Mouse (Mus musculus) neural tube, embryonic 14.5 days (tissue): ENCODE data around the gene Smyd1. TPM values are rescaled to one million over a fixed set of nuclear protein-coding genes. Genes with fewer than 3 reads are reported as not detected.

ENCODE experiments used
- ATAC-seq: fragments of 200-750 bp; cut with Nextera tagmentation; 2 replicates; pipeline ENCODE4 v1.8.0; 2017; ENCODE audit warnings: low read depth, mild to moderate bottlenecking, moderate TSS enrichment, moderate library complexity
- H3K27ac ChIP-seq: fragments of 300-500 bp; sonication (generic); 2 replicates; pipeline ENCODE4 v1.5.1; 2014; ENCODE audit warnings: low read depth, mild to moderate bottlenecking, control low read depth, low read length, moderate library complexity, mixed read lengths
- H3K27me3 ChIP-seq: fragments of 300-500 bp; sonication (generic); 2 replicates; pipeline ENCODE4 v1.6.1; 2014; ENCODE audit warnings: low read length; ENCODE audit not compliant: control insufficient read depth, insufficient read depth
- H3K36me3 ChIP-seq: fragments of 300-500 bp; sonication (generic); 2 replicates; pipeline ENCODE4 v1.6.1; 2014; ENCODE audit warnings: low read length, mixed read lengths; ENCODE audit not compliant: control insufficient read depth, insufficient read depth
- H3K4me1 ChIP-seq: fragments of 300-500 bp; sonication (generic); 2 replicates; pipeline ENCODE4 v1.6.1; 2014; ENCODE audit warnings: low read length; ENCODE audit not compliant: control insufficient read depth, insufficient read depth
- H3K4me2 ChIP-seq: fragments of 300-500 bp; sonication (generic); 2 replicates; pipeline ENCODE4 v1.6.1; 2014; ENCODE audit warnings: mild to moderate bottlenecking, low read depth, low read length, control low read depth
- H3K4me3 ChIP-seq: fragments of 300-500 bp; sonication (generic); 2 replicates; pipeline ENCODE4 v1.5.1; 2014; ENCODE audit warnings: low read depth, low read length, control low read depth, mixed read lengths
- H3K9ac ChIP-seq: fragments of 300-500 bp; sonication (generic); replicated peaks from 2 replicates; pipeline ENCODE4 v1.6.1; 2014; ENCODE audit warnings: low read depth, mild to moderate bottlenecking, control low read depth, low read length, mixed read lengths
- H3K9me3 ChIP-seq: fragments of 300-500 bp; sonication (generic); 2 replicates; pipeline ENCODE4 v1.6.1; 2016; ENCODE audit warnings: low read length; ENCODE audit not compliant: control insufficient read depth
- whole genome bisulfite sequencing: fragments of 180-500 bp; shearing (Covaris S2); extraction: QIAGEN DNeasy Blood & Tissue Kit; methylation state at CpG from one replicate; pipeline ENCODE4 v1.1.7; 2014; 5-methylcytosine and 5-hydroxymethylcytosine counted together
- polyA plus RNA-seq: library from polyadenylated mRNA; unstranded; fragments of >200 nt; fragmentation: Nextera tagmentation; extraction: Ambion mirVana; gene quantifications from 2 replicates; pipeline ENCODE4 v1.2.1, GENCODE M21; 2014

The Smyd1 gene
- polyA plus RNA-seq, 1 experiment from 2014 or later: 0.27 TPM

DNA sequence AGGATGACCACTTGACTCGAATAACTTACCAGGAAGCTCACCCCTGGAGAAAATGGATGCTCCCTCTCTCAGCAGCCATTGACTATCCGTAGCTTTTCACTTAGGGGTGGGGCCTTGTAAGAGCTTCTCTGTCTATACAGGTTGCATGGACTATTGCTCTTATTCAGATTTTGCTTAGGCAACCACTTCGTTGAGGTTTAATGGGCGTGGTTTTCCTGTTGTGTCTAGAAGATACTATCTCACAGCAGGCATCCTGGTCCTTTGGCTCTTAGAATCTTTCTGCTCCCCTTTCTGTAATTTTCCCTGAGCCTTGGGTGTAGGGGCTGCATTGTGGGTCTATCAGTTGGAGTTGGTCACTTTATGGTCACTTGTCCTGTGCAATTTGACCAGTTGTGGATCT, 100.5 kb downstream of the Smyd1 start:
- H3K4me3 ChIP-seq: no peak overlapping the region
- WGBS: 78% methylated on average over 4 of the region's 4 CpGs
- H3K4me1 ChIP-seq: no peaks in the 10 kb centered on the region
- H3K4me2 ChIP-seq: no peak overlapping the region
- H3K27me3 ChIP-seq: no peaks in the 10 kb centered on the region
- no peak overlapping the region for H3K27ac ChIP-seq
- no peak overlapping the region for H3K9ac ChIP-seq
- no peak for ATAC-seq
- H3K9me3 ChIP-seq: no peaks in the 10 kb centered on the region
- no peaks in the 10 kb centered on the region for H3K36me3 ChIP-seq

DNA sequence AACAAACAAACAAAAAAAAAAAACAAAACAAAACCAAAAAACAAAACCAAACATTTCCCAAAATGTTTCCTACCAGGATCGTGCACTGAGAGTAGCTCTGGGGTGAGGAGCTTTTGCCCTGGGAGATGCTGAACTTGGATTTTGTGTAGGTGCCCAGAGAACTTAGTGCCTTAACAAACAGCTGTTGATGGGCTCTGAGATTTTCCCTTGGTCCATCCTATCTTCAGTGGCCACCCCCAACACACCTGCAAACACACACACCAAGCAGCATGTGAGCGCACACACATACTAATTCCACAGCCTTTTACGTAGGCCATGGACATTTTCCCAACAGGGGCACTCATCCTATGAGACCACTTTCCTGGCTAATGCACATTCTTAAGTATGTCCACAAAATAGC, 109.6 kb downstream of the Smyd1 start:
- Histone ChIP-seq H3K9ac (no peak overlapping the region), H3K4me2 (no peak overlapping the region), H3K4me1 (no peaks in the 10 kb centered on the region), H3K9me3 (no peaks in the 10 kb centered on the region), H3K27ac (no peak overlapping the region), H3K27me3 (no peaks in the 10 kb centered on the region), H3K4me3 (no peak overlapping the region), H3K36me3 (no peaks in the 10 kb centered on the region)
- WGBS: 94% methylated on average over 3 of the region's 3 CpGs
- no peak for ATAC-seq

DNA sequence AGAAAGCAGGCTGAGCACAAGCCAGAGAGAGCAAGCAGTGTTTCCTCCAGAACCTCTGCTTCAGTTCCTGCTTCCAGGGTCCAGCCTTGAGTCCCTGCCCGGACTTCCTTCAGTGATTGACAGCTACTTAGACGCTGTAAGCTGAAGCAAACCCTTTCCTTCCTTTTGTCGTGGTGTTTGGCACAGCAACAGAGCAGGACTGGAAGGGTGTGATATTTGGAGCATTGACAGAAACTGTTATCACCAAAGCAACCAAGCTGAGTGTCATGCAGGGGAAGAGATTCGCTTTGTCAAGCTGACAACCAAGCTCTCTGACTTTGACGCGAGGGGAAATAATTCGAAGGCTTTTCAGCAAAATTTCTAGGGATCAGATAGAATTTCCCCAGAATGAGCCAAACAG, 110.1 kb downstream of the Smyd1 start:
- Histone ChIP-seq H3K27ac (no peak overlapping the region), H3K9ac (no peak overlapping the region), H3K4me1 (no peaks in the 10 kb centered on the region), H3K27me3 (no peaks in the 10 kb centered on the region), H3K36me3 (no peaks in the 10 kb centered on the region), H3K4me2 (no peak overlapping the region), H3K4me3 (no peak overlapping the region), H3K9me3 (no peaks in the 10 kb centered on the region)
- no peak for ATAC-seq
- 76% methylated on average over 7 of the region's 7 CpGs for WGBS

DNA sequence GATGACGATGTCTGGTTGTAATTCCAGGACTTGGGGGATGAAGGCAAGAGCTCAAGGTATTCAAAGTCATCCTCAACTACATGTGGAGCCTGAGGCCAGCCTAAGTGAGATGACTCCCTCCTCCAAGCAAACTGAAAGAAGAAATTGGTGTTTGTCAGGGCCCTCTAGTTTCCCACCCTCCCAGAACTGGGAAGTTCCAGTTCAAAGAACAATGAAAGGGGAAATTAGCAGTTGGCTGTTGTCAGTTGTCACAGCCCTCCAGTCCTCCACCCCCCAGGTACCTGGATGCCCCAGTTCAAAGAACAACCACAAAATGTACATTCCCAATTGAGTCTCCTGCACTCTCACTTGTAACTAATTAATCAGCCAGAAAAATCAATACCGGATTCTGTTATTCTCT, 113.3 kb downstream of the Smyd1 start:
- Histone ChIP-seq H3K4me2 (no peak overlapping the region), H3K4me3 (no peak overlapping the region), H3K9ac (no peak overlapping the region), H3K27ac (no peak overlapping the region), H3K36me3 (no peaks in the 10 kb centered on the region), H3K9me3 (no peaks in the 10 kb centered on the region), H3K27me3 (no peaks in the 10 kb centered on the region), H3K4me1 (no peaks in the 10 kb centered on the region)
- ATAC-seq: no peak
- 83% methylated on average over 2 of the region's 2 CpGs for WGBS

DNA sequence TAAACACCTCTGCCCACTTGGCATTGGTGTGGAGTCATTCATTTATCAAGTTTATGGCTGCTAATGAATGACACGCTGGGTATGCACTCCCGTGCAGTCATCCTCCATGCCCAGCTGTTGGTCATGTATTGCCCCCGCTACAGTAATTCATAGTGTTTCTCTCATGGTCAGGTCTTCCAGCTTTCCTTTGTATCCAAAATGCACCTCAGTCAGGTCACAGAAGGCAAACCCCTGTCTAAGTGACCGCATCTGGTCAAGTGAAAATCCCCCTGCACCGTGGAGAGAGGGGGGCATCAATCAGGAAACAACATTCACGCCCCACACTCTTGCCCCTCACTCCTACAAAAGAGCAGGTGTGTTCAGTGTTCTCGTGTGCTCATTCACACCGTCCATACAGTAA, 117.9 kb downstream of the Smyd1 start:
- H3K9ac ChIP-seq: no peak overlapping the region
- H3K27ac ChIP-seq: no peak overlapping the region
- no peaks in the 10 kb centered on the region for H3K36me3 ChIP-seq
- no peaks in the 10 kb centered on the region for H3K27me3 ChIP-seq
- no peak overlapping the region for H3K4me3 ChIP-seq
- ATAC-seq: no peak
- WGBS: 84% methylated on average over 8 of the region's 8 CpGs
- no peak overlapping the region for H3K4me2 ChIP-seq
- no peaks in the 10 kb centered on the region for H3K9me3 ChIP-seq
- no peaks in the 10 kb centered on the region for H3K4me1 ChIP-seq

DNA sequence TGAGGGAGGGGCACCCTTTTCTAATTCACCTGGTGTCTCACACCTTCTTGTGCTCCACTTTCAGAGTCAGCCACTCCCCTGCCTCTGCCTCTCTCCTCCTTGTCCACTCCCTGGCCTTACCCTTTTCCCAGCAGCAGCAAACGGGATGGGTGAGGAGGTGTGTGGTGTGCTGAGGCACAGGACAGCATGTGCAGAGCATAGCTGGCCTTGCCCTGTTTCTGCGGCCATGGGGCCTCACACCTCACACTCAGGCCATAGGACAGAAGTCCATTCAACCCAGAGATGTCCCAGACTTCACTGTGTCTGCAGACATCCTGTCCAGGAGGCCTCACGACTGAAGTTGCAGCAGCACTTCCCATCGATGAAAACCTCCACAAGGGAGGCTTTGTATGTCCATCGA, 118.4 kb downstream of the Smyd1 start:
- Histone ChIP-seq H3K4me1 (no peaks in the 10 kb centered on the region), H3K4me2 (no peak overlapping the region), H3K27me3 (no peaks in the 10 kb centered on the region), H3K9me3 (no peaks in the 10 kb centered on the region), H3K36me3 (no peaks in the 10 kb centered on the region), H3K9ac (no peak overlapping the region), H3K27ac (no peak overlapping the region), H3K4me3 (no peak overlapping the region)
- WGBS: 83% methylated on average over 5 of the region's 5 CpGs
- ATAC-seq: no peak

DNA sequence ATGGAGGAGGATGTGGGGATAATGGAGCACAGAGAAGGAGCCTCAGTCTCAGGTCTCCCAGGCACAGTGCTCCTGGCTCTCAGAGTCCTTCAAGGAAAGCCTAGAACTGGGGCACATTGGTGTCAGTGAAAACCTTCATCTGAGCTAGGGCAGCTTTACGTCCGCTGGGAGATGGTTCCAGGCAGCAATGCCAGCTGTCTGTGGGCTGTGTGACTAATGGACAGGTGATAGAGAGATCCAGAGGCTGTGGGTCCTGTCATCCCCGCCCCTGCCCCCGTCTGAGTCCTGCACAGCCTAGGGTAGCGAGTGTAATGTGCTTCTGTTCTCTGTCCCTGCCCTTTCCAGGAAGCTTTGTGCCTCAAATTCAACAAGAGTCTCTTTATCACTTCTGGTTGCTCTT, 120.1 kb downstream of the Smyd1 start:
- H3K9ac ChIP-seq: no peak overlapping the region
- no peaks in the 10 kb centered on the region for H3K9me3 ChIP-seq
- H3K36me3 ChIP-seq: no peaks in the 10 kb centered on the region
- H3K4me3 ChIP-seq: no peak overlapping the region
- no peak overlapping the region for H3K4me2 ChIP-seq
- no peak overlapping the region for H3K27ac ChIP-seq
- H3K27me3 ChIP-seq: no peaks in the 10 kb centered on the region
- ATAC-seq: no peak
- WGBS: 71% methylated on average over 5 of the region's 5 CpGs
- H3K4me1 ChIP-seq: no peaks in the 10 kb centered on the region

DNA sequence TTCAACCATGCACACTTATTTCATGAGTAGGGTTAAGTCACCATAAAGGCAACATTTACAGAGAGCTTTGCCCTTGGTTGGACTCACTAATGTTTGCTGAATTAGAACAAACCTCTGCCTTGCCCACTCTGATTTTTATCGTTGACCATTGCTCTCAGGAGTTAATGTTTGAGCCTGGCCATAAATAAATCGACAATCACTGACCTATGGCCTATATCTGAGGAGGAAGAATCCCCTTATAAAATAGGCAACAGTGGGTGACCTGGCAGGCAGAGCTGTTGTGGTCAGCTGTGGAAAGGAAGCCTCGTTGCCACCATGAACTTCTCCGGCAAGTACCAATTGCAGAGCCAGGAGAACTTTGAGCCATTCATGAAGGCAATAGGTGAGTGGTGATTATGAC, 122.4 kb downstream of the Smyd1 start, which contains the start of gene Fabp1:
TSS of gene Fabp1 (plus strand) at position 216 of the 400 bp plus-strand sequence.
- H3K27ac ChIP-seq: no peak within 1 kb of the TSS
- no peaks in the 10 kb centered on the region for H3K36me3 ChIP-seq
- H3K4me3 ChIP-seq: no peak within 1 kb of the TSS
- WGBS: 84% methylated on average over 4 of the region's 4 CpGs
- H3K4me1 ChIP-seq: no peaks in the 10 kb centered on the region
- no peak for ATAC-seq
- H3K4me2 ChIP-seq: no peak within 1 kb of the TSS
- no peaks in the 10 kb centered on the region for H3K27me3 ChIP-seq
- no peaks in the 10 kb centered on the region for H3K9me3 ChIP-seq
- H3K9ac ChIP-seq: no peak within 1 kb of the TSS

DNA sequence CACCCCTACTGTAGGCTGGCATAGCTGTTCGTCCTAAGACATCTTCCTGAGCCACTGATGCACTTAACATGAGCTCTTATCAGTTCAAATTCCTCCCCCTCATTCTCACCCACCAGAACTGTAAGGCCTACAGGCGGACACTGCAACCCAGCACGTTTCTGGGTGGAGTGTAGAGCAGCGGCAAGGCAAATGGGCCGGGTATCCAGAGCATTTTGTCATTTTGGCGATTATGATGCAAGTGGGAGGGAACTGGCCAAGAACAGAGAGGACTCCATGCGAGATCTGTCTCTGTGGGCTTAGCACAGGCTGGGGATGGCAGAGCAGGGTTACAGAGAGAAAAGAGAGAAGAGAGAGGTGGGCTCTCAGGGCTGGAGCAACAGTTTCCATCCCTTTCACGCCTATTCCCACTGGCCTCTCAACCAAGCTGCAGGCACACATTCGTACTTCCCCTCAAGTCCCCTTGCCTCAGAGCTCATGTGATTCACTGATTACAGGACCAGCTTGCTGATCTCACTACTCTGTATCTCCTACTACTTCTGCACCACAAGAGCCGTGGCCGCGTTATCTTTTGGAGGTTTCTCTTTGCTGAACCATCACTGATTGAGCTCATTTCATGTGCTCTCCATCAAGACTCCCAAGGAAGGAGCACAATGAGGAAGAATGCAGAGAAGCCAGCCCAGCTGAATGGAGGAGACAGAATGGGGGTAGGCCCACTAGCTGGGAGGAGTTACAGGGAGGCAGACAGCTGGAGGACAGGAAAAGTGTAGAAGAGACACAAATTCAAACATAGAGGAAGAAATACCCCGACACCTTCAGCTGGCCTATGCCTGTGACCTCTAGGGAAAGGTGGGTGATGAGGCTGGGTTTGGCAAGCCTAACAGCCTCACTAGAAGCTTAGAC, 124.1 kb downstream of the Smyd1 start:
- Histone ChIP-seq H3K9me3 (no peaks in the 10 kb centered on the region), H3K27ac (no peak overlapping the region), H3K4me1 (no peaks in the 10 kb centered on the region), H3K9ac (no peak overlapping the region), H3K27me3 (no peaks in the 10 kb centered on the region), H3K36me3 (no peaks in the 10 kb centered on the region), H3K4me2 (no peak overlapping the region), H3K4me3 (no peak overlapping the region)
- 87% methylated on average over 13 of the region's 13 CpGs for WGBS
- ATAC-seq: no peak
